Mouse (Mus musculus) frontal cortex, postnatal 10 days (tissue): Measurements from ENCODE around the gene Abhd13.

Source experiments
- DNase-seq, 2 experiments: peaks; one replicate each; pipeline ENCODE4 v3.0.0; 2022; ENCODE audit warnings: low spot score in 2 of 2, mixed read lengths in 1 of 2

Gene Abhd13

GRCm38 (mm10) chr8:9977573-9978314 is at the start of gene Abhd13, which contains the start of gene Lig4:
Gene Abhd13 (plus strand): TSS chr8:9977707.
Gene Lig4 (minus strand): TSS chr8:9977686.
- peak; percentile 96 to 98 for DNase-seq

- DNase-seq: peak; percentile 51 to 53
Observed at GRCm38 (mm10) chr8:9929746-9930445, 47.6 kb upstream of the Abhd13 start.

GRCm38 (mm10) chr8:9932711-9933110 is 44.8 kb upstream of the Abhd13 start:
- DNase-seq: no peak

GRCm38 (mm10) chr8:9934891-9935565 is 42.5 kb upstream of the Abhd13 start:
- peak in 1 of 2 experiments; percentile 36 for DNase-seq

DNA sequence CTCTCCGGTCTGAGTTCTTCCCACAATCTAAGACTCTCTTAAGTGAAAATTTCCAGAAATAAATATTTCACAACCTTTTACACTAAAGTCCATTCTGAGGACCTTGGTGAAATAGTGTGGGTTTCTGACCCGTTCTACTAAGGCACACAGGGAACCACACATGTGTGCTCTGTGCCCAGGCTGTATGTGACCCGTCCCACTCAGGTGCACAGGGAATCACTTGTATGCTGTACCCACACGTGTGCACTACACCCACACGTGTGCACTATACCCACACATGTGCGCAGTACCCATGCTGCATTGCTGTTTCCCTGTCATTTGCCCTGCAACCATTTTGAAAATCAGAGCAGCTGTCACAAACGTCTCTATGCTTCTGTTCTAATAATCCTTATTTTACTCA is 41.9 kb upstream of the Abhd13 start:
- DNase-seq: no peak

GRCm38 (mm10) chr8:9949134-9949890 is 28.2 kb upstream of the Abhd13 start:
- DNase-seq: no peak

DNA sequence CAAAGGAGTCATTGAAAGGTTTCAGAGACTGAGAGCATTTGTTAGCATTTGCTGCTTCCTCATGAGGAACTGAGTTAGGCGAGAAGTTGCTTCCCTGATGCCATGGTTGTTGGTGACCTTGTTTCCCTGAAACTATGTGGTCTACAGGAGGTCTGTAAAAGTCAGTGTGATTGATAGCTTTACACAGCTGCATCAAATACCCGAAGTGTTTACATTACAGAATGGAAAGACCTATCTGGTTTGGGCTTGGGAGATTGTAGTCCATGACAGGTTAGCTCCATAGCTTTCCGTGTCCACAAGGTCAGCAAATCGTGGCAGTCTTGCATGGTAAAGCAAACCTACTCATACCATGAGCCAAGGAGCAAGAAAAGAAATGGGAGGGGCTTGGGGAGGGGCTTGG is 19.2 kb upstream of the Abhd13 start:
- DNase-seq: no peak

- DNase-seq: no peak
Observed at GRCm38 (mm10) chr8:9959919-9960318, 17.6 kb upstream of the Abhd13 start.

DNA sequence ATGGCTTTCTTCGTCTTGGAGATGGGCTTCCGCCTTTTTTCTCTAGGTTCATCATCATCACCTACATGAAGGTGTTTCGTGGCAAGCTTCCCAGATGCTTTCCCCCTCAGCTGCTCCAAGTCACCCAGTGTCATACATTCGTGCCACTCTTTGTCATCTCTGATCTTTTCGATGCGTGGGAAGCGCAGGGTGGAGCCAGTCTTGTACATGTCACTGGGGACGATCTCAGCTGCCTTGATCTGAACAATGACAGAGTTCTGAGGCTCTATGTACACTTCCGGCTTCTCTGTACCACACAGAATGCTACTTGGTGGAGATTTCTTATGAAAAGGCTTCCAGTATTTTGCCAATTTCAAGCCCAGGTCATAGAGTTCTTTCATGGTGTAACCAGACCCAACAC is 5.6 kb upstream of the Abhd13 start:
- DNase-seq: no peak

GRCm38 (mm10) chr8:9975276-9975675 is 2.2 kb upstream of the Abhd13 start:
- no peak for DNase-seq

DNA sequence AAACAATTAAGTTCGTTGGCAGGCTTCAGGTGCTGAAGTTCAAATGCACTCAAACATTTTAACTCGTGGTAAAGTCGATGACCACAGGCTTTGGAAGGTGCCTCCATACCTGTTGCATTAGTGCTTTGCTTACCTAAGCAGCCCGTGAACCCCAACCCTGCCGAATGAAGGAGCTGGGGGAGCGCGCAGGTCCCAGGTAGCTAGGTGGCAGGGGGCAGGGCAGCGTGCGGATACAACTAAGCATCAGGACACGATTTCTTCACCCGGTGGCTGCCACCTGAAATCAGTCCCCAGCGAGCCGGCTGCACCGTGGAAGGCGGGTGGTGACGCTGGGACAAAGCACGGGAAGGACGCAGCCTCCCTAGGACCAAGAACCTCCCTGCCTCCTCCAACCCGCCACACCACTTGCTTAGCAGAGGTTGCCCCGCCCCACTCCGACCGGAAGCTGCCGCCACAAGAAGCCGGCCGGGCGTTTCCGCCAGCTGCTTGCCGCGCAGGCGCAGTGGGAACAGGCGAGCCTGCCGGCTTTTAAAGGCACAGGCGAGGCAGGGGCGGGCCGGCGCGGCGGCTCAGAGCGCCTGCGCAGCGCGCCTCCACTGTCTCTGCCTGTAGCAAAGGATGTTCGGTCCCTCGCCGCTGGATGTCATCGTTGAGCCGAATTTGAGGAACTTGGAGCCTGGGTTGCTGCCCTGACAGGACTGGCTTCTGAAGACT is 1.5 kb upstream of the Abhd13 start:
- peak; percentile 98 for DNase-seq

- peak in 1 of 2 experiments; percentile 11 for DNase-seq
Observed at GRCm38 (mm10) chr8:9977016-9977415, 491 bp upstream of the Abhd13 start.

- DNase-seq: no peak
Observed at GRCm38 (mm10) chr8:9978475-9979230, 1.1 kb downstream of the Abhd13 start.

GRCm38 (mm10) chr8:9979746-9980145 is 2.2 kb downstream of the Abhd13 start:
- DNase-seq: no peak

- no peak for DNase-seq
Observed at GRCm38 (mm10) chr8:9980188-9980587, 2.7 kb downstream of the Abhd13 start.

DNA sequence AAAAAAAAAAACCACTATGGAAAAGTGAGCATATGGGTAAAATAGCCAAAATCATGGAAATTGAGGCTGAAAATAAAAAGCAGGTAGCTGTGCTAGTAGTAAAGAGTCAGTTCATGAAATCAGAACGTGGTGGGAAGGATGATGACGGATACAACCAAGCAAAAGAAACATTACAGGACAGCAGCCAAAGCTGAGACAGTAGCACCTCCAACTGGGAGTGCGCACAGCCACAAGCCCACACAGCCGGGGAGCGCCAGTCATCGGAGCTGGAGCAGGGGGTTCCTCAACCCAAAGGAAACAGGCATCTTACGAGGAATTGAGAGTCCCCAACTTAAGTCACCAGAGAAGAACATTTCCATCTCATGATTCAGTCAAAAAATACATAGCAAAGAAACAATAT is 26.6 kb downstream of the Abhd13 start:
- DNase-seq: no peak

DNA sequence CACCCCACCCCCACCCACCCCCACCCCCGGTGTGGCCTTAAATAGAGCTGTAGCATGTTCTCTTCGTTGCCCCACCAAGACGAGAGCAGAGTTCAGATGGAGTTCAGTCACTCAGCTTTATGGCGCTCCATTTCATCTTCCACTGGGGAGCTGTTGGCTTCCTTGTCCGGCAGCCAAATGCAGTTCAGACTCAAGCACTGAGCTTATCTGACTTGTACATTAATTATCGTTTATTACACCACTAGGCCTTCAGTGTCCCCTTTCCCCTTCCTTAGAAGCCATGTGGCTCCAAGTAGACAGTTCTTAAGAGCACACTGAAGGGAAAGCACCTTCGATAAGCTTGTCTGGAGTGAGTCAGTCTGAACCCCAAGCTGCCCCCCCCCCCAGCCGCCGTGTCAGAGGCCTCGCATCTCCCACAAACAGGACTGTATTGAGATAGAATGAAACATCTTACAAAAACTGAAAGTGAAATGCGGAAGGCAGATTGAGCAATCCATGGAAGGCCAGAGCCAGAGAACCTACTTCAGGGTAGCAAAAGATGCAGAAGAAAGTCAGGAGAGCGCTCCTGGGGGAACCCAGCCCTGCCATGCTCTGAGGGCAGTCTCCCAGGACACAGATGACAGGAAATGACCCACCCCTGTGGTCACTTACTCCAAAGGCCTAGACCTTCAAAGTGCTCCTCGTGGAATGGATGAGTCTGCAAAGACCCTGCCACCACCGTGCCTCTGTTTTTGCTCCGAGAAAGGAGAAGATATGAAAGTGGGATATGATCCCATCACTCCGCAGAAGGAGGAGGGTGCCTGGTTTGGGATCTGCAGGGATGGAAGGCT is 28.9 kb downstream of the Abhd13 start, which contains the start of gene Tnfsf13b:
Gene Tnfsf13b (plus strand): TSS at position 312 of the 830 bp plus-strand sequence.
- no peak for DNase-seq

DNA sequence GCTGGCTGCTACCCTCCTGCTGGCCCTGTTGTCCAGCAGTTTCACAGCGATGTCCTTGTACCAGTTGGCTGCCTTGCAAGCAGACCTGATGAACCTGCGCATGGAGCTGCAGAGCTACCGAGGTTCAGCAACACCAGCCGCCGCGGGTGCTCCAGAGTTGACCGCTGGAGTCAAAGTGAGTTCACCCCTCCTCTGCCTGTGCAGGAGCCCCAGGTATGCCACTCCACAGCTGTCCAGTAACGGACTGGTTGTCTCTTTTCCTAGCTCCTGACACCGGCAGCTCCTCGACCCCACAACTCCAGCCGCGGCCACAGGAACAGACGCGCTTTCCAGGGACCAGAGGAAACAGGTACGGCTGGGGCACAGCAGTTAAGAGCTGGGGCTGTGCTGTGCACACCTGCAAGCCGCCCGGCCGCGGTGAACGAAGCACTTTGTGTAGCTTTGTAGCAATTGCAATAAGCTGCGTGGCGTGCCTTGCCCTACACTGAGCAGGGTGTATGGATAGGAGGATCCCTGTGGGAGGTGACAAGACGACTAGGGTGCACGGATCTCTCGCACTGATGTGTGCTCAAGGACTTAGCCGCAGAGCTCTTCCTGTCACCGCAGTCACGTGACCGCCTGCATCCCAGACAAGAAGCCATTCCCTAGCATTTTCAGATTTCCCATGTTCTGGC is 29.6 kb downstream of the Abhd13 start:
- peak in 1 of 2 experiments; percentile 28 for DNase-seq

DNA sequence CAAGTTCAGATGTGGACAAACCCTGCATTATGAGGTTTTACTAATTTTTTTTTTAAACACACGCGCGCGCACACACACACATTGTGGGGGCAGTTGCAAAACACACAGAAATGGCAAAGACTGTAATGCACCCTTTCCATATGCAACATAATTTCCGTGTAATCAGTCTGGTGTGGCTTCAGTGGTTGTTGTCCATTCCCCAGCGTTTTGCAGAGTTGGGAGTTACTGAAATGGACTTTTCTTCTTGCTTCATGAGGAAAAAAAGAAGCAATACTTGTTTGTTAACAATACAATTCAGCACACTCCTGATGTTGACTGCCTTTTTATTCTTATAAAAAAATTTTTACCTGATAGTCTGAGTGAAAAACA is 30.1 kb downstream of the Abhd13 start:
- no peak for DNase-seq
